Mouse (Mus musculus) limb, embryonic 14.5 days (tissue): ENCODE results near the gene Olfr1415. TPM values are rescaled to one million over a fixed set of nuclear protein-coding genes. Genes with fewer than 3 reads are reported as not detected.
"Not testable (repeated sequence)": the region's sequence is repeated elsewhere in the genome, so short reads cannot be mapped to it uniquely, and the experiment has no call there.

Experiments used
- ATAC-seq: fragments of 200-750 bp; cut with Nextera tagmentation; 2 replicates; pipeline ENCODE4 v1.8.0; 2017; ENCODE audit warnings: low read depth, moderate number of reproducible peaks, moderate TSS enrichment; ENCODE audit not compliant: low FRiP score
- DNase-seq: peaks from one replicate; pipeline ENCODE4 v3.0.0-alpha.2; 2015; ENCODE audit warnings: low spot score
- H3K27ac ChIP-seq: fragments of 300-500 bp; sonication (generic); replicated peaks from 2 replicates; pipeline ENCODE4 v1.5.1; 2014; ENCODE audit warnings: low read depth, mild to moderate bottlenecking, low read length, moderate library complexity, mixed read lengths
- H3K27me3 ChIP-seq: fragments of 300-500 bp; sonication (generic); 2 replicates; pipeline ENCODE4 v1.6.1; 2014; ENCODE audit warnings: low read length, mixed read lengths; ENCODE audit not compliant: control insufficient read depth, insufficient read depth
- H3K36me3 ChIP-seq: fragments of 300-500 bp; sonication (generic); 2 replicates; pipeline ENCODE4 v1.6.1; 2014; ENCODE audit warnings: mild to moderate bottlenecking, low read length, moderate library complexity, mixed read lengths; ENCODE audit not compliant: control insufficient read depth, insufficient read depth
- H3K4me1 ChIP-seq: fragments of 300-500 bp; sonication (generic); 2 replicates; pipeline ENCODE4 v1.6.1; 2014; ENCODE audit warnings: antibody characterized with exemption, low read length, mixed read lengths; ENCODE audit not compliant: control insufficient read depth, insufficient read depth
- H3K4me2 ChIP-seq: fragments of 300-500 bp; sonication (generic); replicated peaks from 2 replicates; pipeline ENCODE4 v1.6.1; 2014; ENCODE audit warnings: low read depth, mild to moderate bottlenecking, low read length, moderate library complexity; ENCODE audit not compliant: severe bottlenecking
- H3K4me3 ChIP-seq: fragments of 300-500 bp; sonication (generic); replicated peaks from 2 replicates; pipeline ENCODE4 v1.5.1; 2014; ENCODE audit warnings: low read length
- H3K9ac ChIP-seq: fragments of 300-500 bp; sonication (generic); 2 replicates; pipeline ENCODE4 v1.6.1; 2014; ENCODE audit warnings: mild to moderate bottlenecking, low read depth, low read length, moderate library complexity; ENCODE audit not compliant: severe bottlenecking
- H3K9me3 ChIP-seq: fragments of 300-500 bp; sonication (generic); 2 replicates; pipeline ENCODE4 v1.6.1; 2016; ENCODE audit warnings: low read length; ENCODE audit not compliant: control insufficient read depth
- POLR2A ChIP-seq: fragments of 200-500 bp; IDR thresholded peaks from 2 replicates; pipeline ENCODE4 v1.8.0; 2012; ENCODE audit warnings: inconsistent platforms, mild to moderate bottlenecking, moderate library complexity, borderline replicate concordance; ENCODE audit not compliant: insufficient read depth, insufficient read length; ENCODE audit errors: extremely low read depth
- WGBS: fragments of 180-500 bp; shearing (Covaris S2); extraction: QIAGEN DNeasy Blood & Tissue Kit; methylation state at CpG from one replicate; pipeline ENCODE4 v1.1.7; 2014; 5-methylcytosine and 5-hydroxymethylcytosine counted together
- polyA plus RNA-seq, 2 experiments: library from polyadenylated mRNA; depleted of rRNA in 1 of 2; stranded (reverse) in 1 of 2; unstranded in 1 of 2; fragments of >200 nt; fragmentation: Nextera tagmentation in 1 of 2; extraction: Ambion mirVana in 1 of 2; gene quantifications; 2 replicates each; pipeline versions ENCODE4 v1.2.1 to v1.2.3; 2012 to 2014

Olfr1415 gene
- polyA plus RNA-seq, 2 experiments, result not detected

DNA sequence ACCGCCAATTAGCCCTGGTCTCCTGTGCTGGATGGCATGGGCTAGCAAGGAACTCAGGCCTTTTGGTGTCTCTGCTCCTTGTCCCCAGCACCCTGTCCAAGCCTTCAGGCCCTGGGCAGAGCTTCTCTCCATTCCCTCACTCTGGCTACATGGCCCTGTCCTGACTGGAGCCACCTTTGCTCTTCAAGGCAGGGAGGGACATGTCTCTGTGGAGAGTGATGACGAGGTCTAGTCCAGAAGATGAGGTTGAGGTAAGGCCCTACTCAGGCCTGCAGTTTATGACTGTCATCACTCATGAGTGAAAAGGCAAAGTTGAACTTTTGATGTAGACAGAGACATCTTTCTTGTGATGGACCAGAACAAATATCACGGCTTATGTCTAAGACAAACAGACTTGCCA lies 22.7 kb upstream of the Olfr1415 start, which contains the start of gene Olfr1414:
Gene Olfr1414 (minus strand): TSS at position 101 of the 400 bp plus-strand sequence.
- H3K27ac ChIP-seq, result no peak within 1 kb of the TSS
- ATAC-seq (no peak), DNase-seq (no peak)
- no peak within 1 kb of the TSS for H3K4me3 ChIP-seq
- no peaks in the 10 kb centered on the region for H3K36me3 ChIP-seq
- H3K4me2 ChIP-seq, result no peak within 1 kb of the TSS
- H3K9me3 ChIP-seq, result no peaks in the 10 kb centered on the region
- H3K9ac ChIP-seq, result no peak within 1 kb of the TSS
- 67% methylated on average over 3 of the region's 3 CpGs for WGBS
- H3K4me1 ChIP-seq, result no peaks in the 10 kb centered on the region
- TF ChIP-seq POLR2A, result no peak
- H3K27me3 ChIP-seq, result no peaks in the 10 kb centered on the region

DNA sequence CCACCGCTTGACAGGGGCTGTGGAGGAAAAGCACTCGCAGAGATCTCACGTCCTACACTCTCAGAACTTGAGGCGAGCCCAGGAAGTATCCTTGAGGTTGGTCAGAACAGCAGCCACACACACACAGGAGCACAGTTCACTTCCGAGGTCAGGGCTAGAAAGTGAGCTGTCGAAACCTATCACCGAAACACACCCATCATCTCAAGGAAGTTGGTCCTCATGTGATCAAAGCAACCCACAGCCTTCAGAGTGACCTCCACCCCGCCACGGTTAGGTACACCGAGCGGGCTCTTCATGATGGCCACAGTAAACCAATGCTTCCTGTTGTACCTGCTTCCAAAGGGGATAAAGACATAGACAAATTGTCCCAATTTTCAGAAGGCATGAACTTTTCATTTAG lies 19.5 kb upstream of the Olfr1415 start:
- Histone ChIP-seq H3K9ac (no peak overlapping the region), H3K4me3 (no peak overlapping the region), H3K9me3 (no peaks in the 10 kb centered on the region), H3K4me1 (no peaks in the 10 kb centered on the region), H3K36me3 (no peaks in the 10 kb centered on the region), H3K27me3 (no peaks in the 10 kb centered on the region), H3K27ac (no peak overlapping the region), H3K4me2 (no peak overlapping the region)
- ATAC-seq, result no peak
- 75% methylated on average over 11 of the region's 11 CpGs for WGBS
- TF ChIP-seq POLR2A, result no peak
- DNase-seq, result no peak

DNA sequence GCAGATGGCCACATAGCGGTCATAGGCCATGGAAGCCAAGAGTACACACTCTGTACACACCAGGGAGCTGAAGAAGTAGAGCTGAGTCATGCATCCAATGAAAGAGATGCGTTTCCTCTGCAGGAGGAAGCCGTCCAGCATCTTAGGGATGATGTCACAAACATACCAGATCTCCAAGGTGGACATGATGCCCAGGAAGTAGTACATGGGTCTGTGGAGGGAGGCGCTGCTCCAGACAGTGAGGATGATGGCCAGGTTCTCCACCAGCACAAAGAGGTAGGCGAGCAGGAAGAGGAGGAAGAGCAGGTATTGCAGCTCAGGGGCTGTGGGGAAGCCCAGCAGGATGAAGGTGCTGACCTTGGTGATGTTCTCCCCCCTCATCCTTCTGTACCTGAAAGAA lies 15.7 kb upstream of the Olfr1415 start:
- H3K4me2 ChIP-seq, H3K36me3 ChIP-seq, H3K9me3 ChIP-seq, DNase-seq, H3K4me3 ChIP-seq, H3K27me3 ChIP-seq, H3K4me1 ChIP-seq, H3K27ac ChIP-seq, ATAC-seq, H3K9ac ChIP-seq: not testable (repeated sequence)
- WGBS, result 85% methylated on average over 4 of the region's 5 CpGs

DNA sequence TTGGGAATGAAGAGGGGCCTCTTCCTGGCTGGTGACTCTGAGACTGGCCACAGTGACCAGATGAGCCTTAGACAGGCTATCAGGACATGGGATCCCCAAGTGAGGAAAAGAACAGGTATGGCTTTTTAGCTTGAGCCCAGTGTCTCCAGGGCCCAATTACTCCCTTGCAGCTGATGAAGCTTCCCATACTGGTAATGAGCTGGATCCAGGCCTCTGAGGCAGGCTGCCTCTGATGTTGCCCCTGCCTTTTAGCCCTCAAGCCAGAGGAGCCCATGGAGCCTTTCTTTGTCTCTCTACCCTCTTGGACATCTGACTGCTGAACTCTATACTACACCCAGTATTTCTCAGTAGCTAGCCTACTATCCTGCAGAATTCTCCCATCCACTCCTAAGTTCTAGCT lies 10.9 kb downstream of the Olfr1415 start, which contains the start of gene Olfr1416:
Gene Olfr1416 (minus strand): TSS at position 101 of the 400 bp plus-strand sequence.
- Histone ChIP-seq H3K4me2 (no peak within 1 kb of the TSS), H3K9me3 (no peaks in the 10 kb centered on the region), H3K27ac (no peak within 1 kb of the TSS), H3K27me3 (no peaks in the 10 kb centered on the region), H3K9ac (no peak within 1 kb of the TSS), H3K4me1 (no peaks in the 10 kb centered on the region), H3K36me3 (no peaks in the 10 kb centered on the region), H3K4me3 (no peak within 1 kb of the TSS)
- DNase-seq, result no peak
- TF ChIP-seq POLR2A, result no peak
- ATAC-seq, result no peak

DNA sequence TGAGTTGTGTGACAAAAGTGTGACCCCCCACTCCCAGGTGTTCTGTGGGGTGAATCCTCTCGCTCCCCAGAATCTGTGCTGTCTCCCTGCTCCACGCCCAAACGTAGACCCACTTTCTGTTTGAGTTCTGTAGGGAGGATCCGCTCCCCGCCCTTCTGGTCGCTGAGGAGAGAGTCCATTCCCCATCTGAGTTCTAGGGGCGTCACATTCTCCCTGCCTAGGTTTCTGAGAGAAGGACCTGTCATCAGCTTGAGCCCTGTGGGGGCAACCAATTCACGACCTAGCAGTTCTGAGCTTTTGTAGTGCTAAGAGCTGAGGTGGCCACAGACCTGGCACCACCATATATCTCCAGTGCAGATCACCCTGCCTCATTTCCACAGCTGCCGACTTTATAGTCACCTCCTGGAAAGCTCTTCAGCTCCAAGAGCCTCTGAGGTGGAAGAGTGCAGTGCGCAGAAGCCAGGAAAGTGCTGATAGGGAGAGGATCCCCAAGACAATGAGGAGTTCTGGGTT lies 21.8 kb downstream of the Olfr1415 start:
- H3K27ac ChIP-seq, result peak overlapping the region; percentile 74
- H3K9ac ChIP-seq, result peak overlapping the region; percentile 96
- peak overlapping the region; percentile 72 for H3K4me3 ChIP-seq
- H3K9me3 ChIP-seq, result no peaks in the 10 kb centered on the region
- H3K4me2 ChIP-seq, result peak overlapping the region; percentile 93
- H3K4me1 ChIP-seq, result peaks cover 7% of the 10 kb centered on the region
- ATAC-seq (no peak; the same call in none of the 2 replicates), DNase-seq (peak; percentile 3)
- H3K36me3 ChIP-seq, result peaks cover 18% of the 10 kb centered on the region
- no peak for TF ChIP-seq POLR2A
- 2% methylated on average over 10 of the region's 10 CpGs for WGBS
- H3K27me3 ChIP-seq, result no peaks in the 10 kb centered on the region
